Mouse (Mus musculus) forebrain, embryonic 14.5 days (tissue): ENCODE data around the gene Cysltr1. TPM values are rescaled to one million over a fixed set of nuclear protein-coding genes. Genes with fewer than 3 reads are reported as not detected.

ENCODE experiments used
- ATAC-seq: fragments of 200-750 bp; cut with Nextera tagmentation; 2 replicates; pipeline ENCODE4 v1.8.0; 2017; ENCODE audit warnings: mild to moderate bottlenecking, moderate library complexity
- DNase-seq: peaks from one replicate; pipeline ENCODE4 v3.0.0-alpha.2; 2015; ENCODE audit warnings: low spot score
- H3K27ac ChIP-seq: fragments of 300-500 bp; sonication (generic); 2 replicates; pipeline ENCODE4 v1.5.1; 2014; ENCODE audit warnings: low read depth, mild to moderate bottlenecking, control low read depth, low read length, moderate library complexity
- H3K27me3 ChIP-seq: fragments of 300-500 bp; sonication (generic); replicated peaks from 2 replicates; pipeline ENCODE4 v1.6.1; 2014; ENCODE audit warnings: low read length, control low read depth, mixed read lengths; ENCODE audit not compliant: control insufficient read depth, insufficient read depth
- H3K36me3 ChIP-seq: fragments of 300-500 bp; sonication (generic); 2 replicates; pipeline ENCODE4 v1.6.1; 2014; ENCODE audit warnings: low read length, control low read depth; ENCODE audit not compliant: control insufficient read depth, insufficient read depth
- H3K4me1 ChIP-seq: fragments of 300-500 bp; sonication (generic); 2 replicates; pipeline ENCODE4 v1.6.1; 2014; ENCODE audit warnings: antibody characterized with exemption, low read length, control low read depth; ENCODE audit not compliant: control insufficient read depth, insufficient read depth
- H3K4me2 ChIP-seq: fragments of 300-500 bp; sonication (generic); 2 replicates; pipeline ENCODE4 v1.6.1; 2014; ENCODE audit warnings: mild to moderate bottlenecking, control low read depth, low read length
- H3K4me3 ChIP-seq: fragments of 300-500 bp; sonication (generic); 2 replicates; pipeline ENCODE4 v1.5.1; 2014; ENCODE audit warnings: low read depth, low read length, control low read depth
- H3K9ac ChIP-seq: fragments of 300-500 bp; sonication (generic); 2 replicates; pipeline ENCODE4 v1.6.1; 2014; ENCODE audit warnings: mild to moderate bottlenecking, low read length, control low read depth, moderate library complexity
- H3K9me3 ChIP-seq: fragments of 300-500 bp; sonication (generic); replicated peaks from 2 replicates; pipeline ENCODE4 v1.6.1; 2016; ENCODE audit warnings: low read length, control low read depth, mixed read lengths; ENCODE audit not compliant: control insufficient read depth
- WGBS: fragments of 180-500 bp; shearing (Covaris S2); extraction: QIAGEN DNeasy Blood & Tissue Kit; methylation state at CpG from one replicate; pipeline ENCODE4 v1.1.7; 2014; 5-methylcytosine and 5-hydroxymethylcytosine counted together
- polyA plus RNA-seq: library from polyadenylated mRNA; unstranded; fragments of >200 nt; fragmentation: Nextera tagmentation; extraction: Ambion mirVana; gene quantifications from 2 replicates; pipeline ENCODE4 v1.2.1, GENCODE M21; 2014

Gene Cysltr1
- 0.22 and 0.48 TPM in 2 replicates for polyA plus RNA-seq

DNA sequence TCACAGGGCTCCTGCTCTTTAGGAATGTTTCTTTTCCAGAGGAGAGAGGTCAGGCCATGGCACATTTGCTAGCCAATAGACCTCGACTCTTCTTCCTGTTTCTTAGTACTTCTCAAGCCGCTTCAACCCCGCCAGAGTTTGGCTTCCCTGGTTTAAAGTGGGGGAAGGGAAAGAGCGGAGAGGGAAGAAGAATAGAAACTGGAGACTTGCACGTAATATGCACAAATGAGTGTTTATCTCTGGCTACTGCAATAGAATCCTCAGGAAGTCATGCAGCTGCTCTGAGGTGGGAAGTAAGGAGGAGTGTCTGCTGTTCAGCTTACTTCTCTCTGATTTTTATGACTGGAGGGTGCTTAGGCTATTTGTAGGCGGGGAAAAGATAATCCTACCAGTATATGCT, at the start of gene Cysltr1:
TSS of gene Cysltr1 (minus strand) at position 294 of the 400 bp plus-strand sequence.
- Histone ChIP-seq H3K27ac (no peak within 1 kb of the TSS), H3K9ac (no peak within 1 kb of the TSS), H3K36me3 (no peaks in the 10 kb centered on the region), H3K9me3 (no peaks in the 10 kb centered on the region), H3K4me2 (0 out of 2 replicates have a peak within 1 kb of the TSS, but pooled peaks have one; percentile 14), H3K4me3 (no peak within 1 kb of the TSS), H3K4me1 (no peaks in the 10 kb centered on the region), H3K27me3 (no peaks in the 10 kb centered on the region)
- ATAC-seq, result no peak
- 42% methylated on average over 6 of the region's 6 CpGs for WGBS
- no peak for DNase-seq

DNA sequence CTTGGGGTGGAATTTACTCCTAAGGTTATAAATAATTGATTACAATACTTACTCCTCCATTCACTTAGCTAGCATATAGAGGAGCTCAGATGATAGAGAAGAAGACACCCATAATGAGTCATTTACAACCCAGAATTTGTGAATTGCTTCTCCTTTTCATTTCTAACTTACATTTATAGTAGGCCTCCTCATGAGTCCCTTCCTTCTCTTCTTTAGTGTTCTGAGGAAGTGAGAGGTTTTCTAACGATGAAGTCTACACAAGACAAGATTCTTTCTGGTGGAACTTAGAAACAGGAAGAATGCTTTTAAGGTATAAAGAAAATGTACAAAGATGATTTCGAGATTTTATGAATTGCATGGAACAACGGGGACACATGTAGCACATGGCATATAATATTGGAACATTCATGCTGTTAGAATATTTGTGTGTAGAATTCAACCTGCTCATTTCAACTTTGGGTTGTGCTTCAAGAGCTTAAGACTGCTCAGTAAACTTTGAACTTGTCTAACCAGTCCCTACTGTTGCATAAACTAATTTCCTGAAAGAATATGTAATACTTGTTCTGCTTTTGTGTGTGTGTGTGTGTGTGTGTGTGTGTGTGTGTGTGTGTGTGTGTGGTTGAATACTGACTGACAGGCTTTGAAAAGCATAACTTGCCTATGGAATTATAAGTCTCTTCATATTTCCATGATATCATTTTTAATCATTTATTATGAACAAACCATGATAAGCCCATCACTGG, 31.5 kb upstream of the Cysltr1 start:
- ATAC-seq (no peak), DNase-seq (no peak)
- H3K4me1 ChIP-seq, result no peaks in the 10 kb centered on the region
- H3K9ac ChIP-seq, result no peak overlapping the region
- no peak overlapping the region for H3K4me3 ChIP-seq
- H3K36me3 ChIP-seq, result no peaks in the 10 kb centered on the region
- no peaks in the 10 kb centered on the region for H3K27me3 ChIP-seq
- 79% methylated on average over 3 of the region's 3 CpGs for WGBS
- H3K27ac ChIP-seq, result no peak overlapping the region
- no peak overlapping the region for H3K4me2 ChIP-seq
- H3K9me3 ChIP-seq, result no peaks in the 10 kb centered on the region

DNA sequence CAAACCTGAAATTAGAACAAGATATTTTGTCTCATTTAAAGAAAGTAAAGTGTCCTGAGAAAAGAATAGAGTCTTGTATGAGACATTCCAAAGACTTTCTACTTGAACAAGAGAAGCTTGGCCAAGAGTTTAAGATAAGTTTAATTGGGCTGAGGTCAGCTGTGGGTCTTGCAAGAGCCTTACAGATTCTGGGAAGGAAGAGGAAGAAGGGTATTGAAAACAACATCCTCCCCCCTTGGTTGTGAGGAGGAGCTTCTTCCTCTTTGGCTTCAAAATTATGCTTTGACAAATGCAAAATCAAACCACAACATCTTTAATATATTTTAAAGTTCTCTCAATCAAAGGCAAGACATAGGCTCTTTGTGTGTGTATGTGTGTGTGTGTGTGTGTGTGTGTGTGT, 30.1 kb upstream of the Cysltr1 start:
- Histone ChIP-seq H3K4me2 (no peak overlapping the region), H3K9me3 (no peaks in the 10 kb centered on the region), H3K27ac (no peak overlapping the region), H3K4me1 (no peaks in the 10 kb centered on the region), H3K4me3 (no peak overlapping the region), H3K27me3 (no peaks in the 10 kb centered on the region), H3K36me3 (no peaks in the 10 kb centered on the region), H3K9ac (no peak overlapping the region)
- no peak for DNase-seq
- ATAC-seq, result no peak

DNA sequence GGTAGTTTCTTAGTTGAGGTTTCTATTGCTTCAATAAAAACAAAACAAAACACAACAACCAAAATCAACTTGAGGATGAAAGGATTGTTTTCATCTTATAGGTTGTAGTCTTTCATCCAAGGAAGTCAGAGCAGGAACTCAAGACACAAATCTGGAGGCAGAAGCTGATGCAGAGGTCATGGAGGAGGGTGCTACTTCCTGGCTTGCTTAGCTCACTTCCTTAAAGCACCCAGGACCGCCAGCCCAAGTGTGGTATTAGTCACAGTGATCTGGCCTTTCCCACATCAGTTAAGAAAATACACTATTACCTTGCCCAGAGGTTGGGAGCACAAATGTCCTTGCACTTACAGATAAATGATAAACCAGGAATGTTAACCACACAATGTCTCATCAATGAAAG, 25.0 kb upstream of the Cysltr1 start:
- no peaks in the 10 kb centered on the region for H3K27me3 ChIP-seq
- no peak overlapping the region for H3K4me2 ChIP-seq

DNA sequence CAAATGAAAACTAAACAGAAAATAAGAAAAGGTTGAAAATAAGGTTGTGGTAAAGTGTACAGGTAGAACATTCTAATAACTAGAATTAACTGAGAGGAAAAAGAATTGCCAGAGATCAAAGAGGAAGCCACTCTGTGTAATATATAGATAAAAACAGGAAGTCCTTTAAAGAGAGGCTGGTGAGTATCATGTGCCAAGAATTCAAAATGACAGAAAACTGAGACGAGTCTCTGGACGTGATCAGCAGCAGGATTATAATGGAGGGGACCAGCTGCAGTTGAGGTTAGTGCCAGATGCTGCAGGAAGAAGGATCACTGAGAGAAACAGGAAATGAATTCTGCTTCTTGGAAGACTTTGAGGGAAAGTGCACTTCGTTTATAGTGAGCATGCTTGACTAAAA, 20.2 kb upstream of the Cysltr1 start:
- 70% methylated on average over 3 of the region's 3 CpGs for WGBS
- H3K4me2 ChIP-seq, result no peak overlapping the region
- H3K27me3 ChIP-seq, result no peaks in the 10 kb centered on the region
- H3K36me3 ChIP-seq, result no peaks in the 10 kb centered on the region
- H3K4me3 ChIP-seq, result no peak overlapping the region
- DNase-seq (no peak), ATAC-seq (no peak)
- H3K9me3 ChIP-seq, result no peaks in the 10 kb centered on the region
- no peaks in the 10 kb centered on the region for H3K4me1 ChIP-seq
- no peak overlapping the region for H3K27ac ChIP-seq
- no peak overlapping the region for H3K9ac ChIP-seq

More for the DNA sequence above, 25.0 kb upstream of the Cysltr1 start:
- Histone ChIP-seq H3K9me3 (no peaks in the 10 kb centered on the region), H3K27ac (no peak overlapping the region), H3K9ac (no peak overlapping the region), H3K4me1 (no peaks in the 10 kb centered on the region), H3K36me3 (no peaks in the 10 kb centered on the region), H3K4me3 (no peak overlapping the region)
- 77% methylated on average over 1 of the region's 1 CpGs for WGBS
- DNase-seq (no peak), ATAC-seq (no peak)

DNA sequence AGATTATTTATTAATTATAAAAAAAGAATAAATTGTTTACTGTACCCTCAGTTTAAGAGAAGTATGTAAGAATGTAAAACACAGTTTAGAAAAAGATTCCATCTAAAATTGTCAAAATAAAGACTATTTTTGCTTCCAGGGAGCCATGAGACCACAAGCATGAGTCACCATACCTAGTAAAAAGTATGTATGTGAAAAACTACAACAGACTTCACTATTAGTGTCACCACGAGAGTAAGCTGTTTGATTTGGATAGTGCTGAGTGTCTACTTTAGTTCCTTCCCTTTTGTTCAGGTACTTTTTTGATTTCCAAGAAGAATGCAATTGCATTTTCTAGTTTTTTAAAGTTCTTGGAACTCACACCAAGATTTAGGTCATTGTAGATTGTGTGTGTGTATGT, 19.0 kb upstream of the Cysltr1 start:
- no peak overlapping the region for H3K4me3 ChIP-seq
- DNase-seq (no peak), ATAC-seq (no peak)
- 62% methylated on average over 1 of the region's 1 CpGs for WGBS
- H3K4me1 ChIP-seq, result no peaks in the 10 kb centered on the region
- H3K9ac ChIP-seq, result no peak overlapping the region
- H3K27me3 ChIP-seq, result no peaks in the 10 kb centered on the region
- H3K27ac ChIP-seq, result no peak overlapping the region
- H3K9me3 ChIP-seq, result no peaks in the 10 kb centered on the region
- no peaks in the 10 kb centered on the region for H3K36me3 ChIP-seq
- no peak overlapping the region for H3K4me2 ChIP-seq

DNA sequence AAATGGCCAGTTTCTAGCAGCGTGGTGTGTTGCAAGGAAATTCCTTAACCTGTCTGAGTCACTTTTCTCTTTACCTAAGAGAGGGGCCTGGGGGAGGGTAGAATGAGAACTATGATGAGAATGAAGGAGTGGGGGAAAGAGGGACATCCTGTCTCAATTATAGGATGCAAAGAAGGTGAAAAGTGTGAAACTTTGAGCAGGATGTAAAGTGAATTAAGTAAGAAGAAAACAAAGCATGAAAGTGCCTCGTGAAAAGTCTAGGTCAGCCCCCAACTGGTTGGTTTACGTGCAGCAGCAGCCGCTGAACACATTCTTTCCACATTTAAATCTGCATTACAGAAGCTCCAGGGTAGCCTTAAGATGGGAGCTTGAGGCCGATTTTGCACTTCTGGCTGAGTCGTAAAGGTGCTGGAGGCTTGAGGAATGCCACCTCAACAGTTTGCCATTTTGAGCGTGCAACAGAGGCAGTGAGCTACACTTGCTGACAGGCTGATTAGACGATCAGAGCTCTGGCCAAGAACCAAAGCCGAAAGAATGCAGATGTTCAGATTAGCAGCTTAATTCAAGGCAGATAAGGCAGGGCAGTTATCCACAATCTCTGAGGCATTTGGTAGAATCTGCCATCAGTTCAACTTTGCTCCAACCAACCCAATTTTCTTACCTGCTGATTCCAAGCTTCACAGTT, 763 bp downstream of the Cysltr1 start:
- H3K36me3 ChIP-seq, result no peaks in the 10 kb centered on the region
- H3K4me3 ChIP-seq, result no peak overlapping the region
- H3K9me3 ChIP-seq, result no peaks in the 10 kb centered on the region
- H3K4me1 ChIP-seq, result no peaks in the 10 kb centered on the region
- WGBS, result 28% methylated on average over 9 of the region's 9 CpGs
- H3K4me2 ChIP-seq, result 0 out of 2 replicates have a peak overlapping the region, but pooled peaks have one; percentile 14
- no peak for DNase-seq
- H3K9ac ChIP-seq, result no peak overlapping the region
- no peak for ATAC-seq
- H3K27me3 ChIP-seq, result no peaks in the 10 kb centered on the region
- H3K27ac ChIP-seq, result no peak overlapping the region

DNA sequence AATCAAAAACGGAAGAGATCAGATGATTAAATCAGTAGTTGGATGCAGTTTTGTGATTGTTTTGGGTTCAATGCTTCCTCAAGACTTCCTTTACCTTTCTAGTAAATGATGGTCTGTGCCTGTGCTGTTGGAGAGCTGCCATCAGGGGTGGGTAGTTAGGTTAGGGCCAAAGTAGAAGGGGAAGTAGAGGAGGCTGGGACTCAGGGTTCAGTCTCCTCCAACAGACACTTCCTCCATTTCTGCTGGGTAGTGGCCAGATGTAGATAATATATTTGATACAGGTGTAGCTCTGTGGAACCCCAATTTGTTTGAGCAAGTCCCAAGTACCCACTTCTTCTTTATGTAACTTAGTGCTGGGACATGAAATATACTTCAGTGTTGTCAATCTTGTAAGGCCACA, 7.6 kb downstream of the Cysltr1 start:
- no peaks in the 10 kb centered on the region for H3K4me1 ChIP-seq
- ATAC-seq (no peak), DNase-seq (no peak)
- H3K27me3 ChIP-seq, result no peaks in the 10 kb centered on the region
- no peak overlapping the region for H3K4me3 ChIP-seq
- 84% methylated on average over 1 of the region's 1 CpGs for WGBS
- no peak overlapping the region for H3K27ac ChIP-seq
- no peak overlapping the region for H3K9ac ChIP-seq
- no peak overlapping the region for H3K4me2 ChIP-seq
- H3K36me3 ChIP-seq, result no peaks in the 10 kb centered on the region
- no peaks in the 10 kb centered on the region for H3K9me3 ChIP-seq

DNA sequence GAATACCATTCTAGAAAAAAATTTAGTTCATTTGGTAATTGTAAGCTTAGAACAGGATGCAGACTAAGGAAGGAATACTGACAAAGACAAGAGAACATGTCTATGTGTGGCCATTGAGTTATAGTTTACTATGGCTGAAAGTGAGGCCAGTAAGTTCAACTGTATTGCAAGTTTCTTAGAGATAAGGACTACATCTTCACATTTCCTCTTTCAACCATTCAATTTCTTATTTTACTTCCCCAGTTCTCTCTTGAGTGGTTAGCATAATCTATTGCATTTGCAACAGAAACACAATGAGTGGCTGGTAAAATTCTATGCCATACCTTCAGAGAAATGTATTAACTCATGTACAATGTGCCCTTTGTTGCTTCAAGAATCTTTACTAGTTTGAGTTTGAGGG, 9.6 kb downstream of the Cysltr1 start:
- Histone ChIP-seq H3K36me3 (no peaks in the 10 kb centered on the region), H3K4me2 (no peak overlapping the region), H3K4me3 (no peak overlapping the region), H3K9me3 (no peaks in the 10 kb centered on the region), H3K4me1 (no peaks in the 10 kb centered on the region), H3K9ac (no peak overlapping the region), H3K27me3 (no peaks in the 10 kb centered on the region), H3K27ac (no peak overlapping the region)
- ATAC-seq (no peak), DNase-seq (no peak)
